Mouse (Mus musculus) induced T-regulatory cell, adult 2 months (primary cell): ENCODE results near the gene Tpm4.
"Not testable (repeated sequence)": the region's sequence is repeated elsewhere in the genome, so short reads cannot be mapped to it uniquely, and the experiment has no call there.

ENCODE experiments used
- DNase-seq: peaks from one replicate; pipeline ENCODE4 v3.0.0-alpha.2; 2012; ENCODE audit warnings: low read depth

Gene Tpm4

GRCm38 (mm10) chr8:72134756-72135445 lies at the start of gene Tpm4:
Gene Tpm4 (plus strand): TSS chr8:72134975.
- DNase-seq = peak; percentile 87

DNA sequence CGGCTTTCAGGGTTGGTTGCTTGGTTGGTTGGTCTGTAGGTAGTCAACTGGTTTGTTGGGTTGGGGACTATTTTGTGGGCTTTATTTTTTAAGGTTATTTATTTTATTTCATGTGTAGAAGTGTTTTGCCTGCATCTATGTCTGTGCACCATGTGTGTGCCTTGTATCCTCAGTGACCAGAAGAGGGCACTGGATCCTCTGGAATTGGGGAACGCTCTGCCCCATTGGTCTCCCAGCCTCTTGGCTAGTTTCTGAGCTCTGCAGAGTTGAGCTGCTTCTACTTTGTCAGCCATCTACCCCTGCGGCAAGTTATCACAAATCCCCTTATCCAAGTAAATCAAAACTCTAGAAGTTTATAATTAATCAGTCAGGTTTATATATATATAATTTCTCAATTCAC lies 47.2 kb upstream of the Tpm4 start:
- DNase-seq = peak; percentile 25

DNA sequence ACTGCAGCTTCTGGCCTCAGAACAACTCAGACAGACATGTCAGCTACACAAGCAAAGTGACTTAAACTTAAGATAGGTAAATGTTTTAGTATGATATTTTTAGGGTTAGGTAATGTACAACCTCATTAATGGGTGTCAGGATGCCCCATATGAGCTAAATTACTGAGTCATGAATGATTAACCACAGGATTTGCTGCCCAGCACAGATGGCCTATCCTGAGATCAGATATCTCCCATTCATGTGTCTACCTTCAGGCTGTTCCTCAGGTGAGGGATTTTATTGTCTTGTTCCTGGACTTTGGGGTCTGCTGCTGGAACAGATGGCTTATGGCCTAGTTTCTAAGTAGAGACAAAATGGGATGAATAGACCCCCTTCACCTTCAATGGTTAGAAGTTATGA lies 38.1 kb upstream of the Tpm4 start:
- not testable (repeated sequence) for DNase-seq

GRCm38 (mm10) chr8:72099377-72100103 lies 35.2 kb upstream of the Tpm4 start:
- DNase-seq = not testable (repeated sequence)

DNA sequence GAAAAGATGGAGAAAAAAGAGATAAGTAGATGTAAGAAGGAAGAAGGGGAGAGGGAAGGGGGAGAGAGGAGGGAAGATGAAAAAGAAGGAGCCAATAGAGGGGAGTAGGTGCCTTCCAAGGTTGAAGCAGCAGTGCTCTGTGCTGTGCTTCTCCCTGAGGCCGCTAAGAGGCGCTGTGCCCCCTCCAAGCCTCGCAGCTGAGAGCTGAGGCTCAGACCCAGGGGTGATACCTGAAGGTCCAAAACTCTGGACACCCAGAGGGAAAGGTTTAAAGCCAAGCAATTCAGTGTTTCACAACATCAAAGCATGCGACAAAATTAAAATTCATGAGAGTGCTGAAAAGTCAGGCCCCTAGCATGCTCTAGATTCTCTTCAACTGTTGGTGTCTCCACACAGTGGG lies 29.6 kb upstream of the Tpm4 start:
- peak; percentile 33 for DNase-seq

- DNase-seq = no peak
Measured at GRCm38 (mm10) chr8:72106740-72107139, 28.0 kb upstream of the Tpm4 start, which contains the start of gene Olfr374. Gene Olfr374 (plus strand): TSS chr8:72107040.

- no peak for DNase-seq
Measured at GRCm38 (mm10) chr8:72110876-72111275, 23.9 kb upstream of the Tpm4 start.

DNA sequence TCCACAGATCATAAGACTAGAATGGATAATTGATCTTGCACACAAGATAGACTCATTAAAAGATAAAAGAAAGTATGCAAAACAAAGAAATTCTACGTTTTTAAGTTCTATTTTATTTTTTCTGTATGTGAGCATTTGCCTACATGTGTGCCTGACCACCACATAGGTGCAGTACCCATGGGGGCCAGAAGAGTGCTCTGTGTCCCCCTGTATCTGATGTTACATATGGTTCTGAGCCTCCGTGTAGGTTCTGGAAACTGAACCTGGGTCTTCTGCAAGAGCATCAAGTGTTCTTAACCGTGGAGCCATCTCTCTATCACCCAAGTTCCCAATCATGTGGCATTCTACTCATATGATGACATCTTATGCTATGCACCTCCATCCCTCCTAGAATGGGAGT lies 22.3 kb upstream of the Tpm4 start:
- DNase-seq = peak; percentile 32

DNA sequence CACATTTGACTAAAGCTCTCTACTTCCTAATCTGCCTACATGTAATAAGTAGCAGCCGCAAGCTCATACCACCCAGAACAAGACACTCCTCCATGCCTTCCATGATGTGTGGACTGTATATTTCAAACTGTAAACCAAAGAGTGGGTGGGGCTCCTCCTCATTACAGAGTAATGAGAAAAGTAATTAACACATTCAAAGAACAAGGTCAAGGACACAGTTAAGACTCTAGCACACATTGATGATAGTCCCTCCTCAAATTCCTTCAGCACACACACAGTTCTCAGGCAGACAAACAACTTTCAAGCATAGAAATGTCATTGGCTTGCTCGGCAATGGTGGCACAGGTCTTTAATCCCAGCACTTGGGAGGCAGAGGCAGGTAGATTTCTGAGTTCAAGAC lies 19.6 kb upstream of the Tpm4 start:
- DNase-seq = no peak

- DNase-seq = peak; percentile 57
Measured at GRCm38 (mm10) chr8:72118616-72119015, 16.2 kb upstream of the Tpm4 start.

DNA sequence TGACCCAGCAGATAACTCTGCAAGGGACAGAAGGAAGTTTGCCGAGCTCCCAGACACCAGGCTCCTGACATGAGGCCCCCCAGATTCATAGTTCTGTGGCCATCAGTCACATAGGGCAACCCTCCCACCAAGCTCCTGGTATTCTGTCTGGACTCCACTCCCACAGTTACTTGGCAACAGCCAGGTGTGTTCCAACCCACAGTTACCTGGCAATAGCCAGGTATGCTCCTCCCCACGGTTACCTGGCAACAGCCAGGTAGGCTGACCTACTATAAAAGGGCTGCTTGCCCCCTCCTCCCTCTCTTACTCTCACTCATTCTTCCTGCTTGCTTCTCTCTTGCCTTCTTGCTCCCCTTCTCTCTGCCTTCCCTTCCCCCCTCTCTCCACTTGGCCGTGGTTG lies 13.3 kb upstream of the Tpm4 start:
- not testable (repeated sequence) for DNase-seq

- no peak for DNase-seq
Measured at GRCm38 (mm10) chr8:72121997-72122396, 12.8 kb upstream of the Tpm4 start.

DNA sequence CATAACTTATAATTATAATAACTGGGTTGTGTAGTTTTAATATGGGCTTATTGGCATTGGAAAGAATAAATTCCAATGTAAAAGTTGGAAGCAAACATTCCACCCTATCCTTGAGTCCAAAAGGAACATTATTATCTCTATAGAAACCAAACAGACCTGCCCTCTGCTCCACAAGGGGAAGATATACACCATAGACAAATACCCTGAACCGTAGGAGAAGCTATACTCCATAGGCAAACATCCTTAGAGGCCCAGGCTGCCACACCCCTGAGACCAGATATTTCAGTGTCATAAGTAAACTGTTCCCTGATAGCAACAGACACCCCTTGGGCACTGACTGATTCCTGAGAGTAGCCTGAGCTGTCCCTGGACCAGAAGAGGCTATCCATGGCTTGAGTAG lies 6.9 kb upstream of the Tpm4 start:
- DNase-seq = no peak

DNA sequence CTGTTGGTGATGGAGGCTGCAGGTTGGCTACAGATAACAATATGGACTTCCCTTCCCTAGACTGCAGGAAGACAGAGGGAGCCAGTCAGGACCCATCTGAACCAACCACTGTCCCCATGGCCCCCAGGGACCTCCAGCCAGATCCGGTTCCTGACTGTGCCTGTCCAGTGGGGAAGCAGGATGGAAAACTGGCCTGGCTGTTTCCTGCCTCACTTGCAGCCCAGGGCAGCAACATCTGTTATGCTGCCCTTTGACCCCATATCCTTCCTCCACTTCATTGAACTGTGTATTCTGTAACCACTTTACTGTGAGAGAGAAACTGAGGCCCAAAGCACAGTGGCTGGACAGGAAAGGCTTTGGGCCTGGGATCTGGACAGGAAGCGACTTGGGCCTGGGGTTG lies 3.5 kb upstream of the Tpm4 start:
- no peak for DNase-seq

DNA sequence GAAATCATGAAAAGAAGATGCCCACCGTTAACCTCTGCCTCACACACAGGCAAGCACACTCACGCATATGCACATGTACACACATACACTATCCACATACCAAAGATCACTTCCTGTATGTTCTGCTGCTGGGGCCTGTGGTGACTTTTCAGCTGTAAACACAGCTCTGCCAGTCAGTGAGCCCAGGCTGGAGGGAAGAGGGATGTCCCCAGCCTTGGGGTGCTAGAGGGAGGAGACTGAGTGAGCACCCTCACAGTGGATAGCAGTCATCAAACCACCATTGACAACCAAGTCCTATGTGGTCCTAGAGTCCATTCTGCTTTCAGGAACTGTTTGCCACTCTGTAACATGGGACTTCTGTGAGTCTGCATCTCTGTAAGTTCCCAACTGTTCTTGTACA lies 2.9 kb upstream of the Tpm4 start:
- DNase-seq = peak; percentile 72

DNA sequence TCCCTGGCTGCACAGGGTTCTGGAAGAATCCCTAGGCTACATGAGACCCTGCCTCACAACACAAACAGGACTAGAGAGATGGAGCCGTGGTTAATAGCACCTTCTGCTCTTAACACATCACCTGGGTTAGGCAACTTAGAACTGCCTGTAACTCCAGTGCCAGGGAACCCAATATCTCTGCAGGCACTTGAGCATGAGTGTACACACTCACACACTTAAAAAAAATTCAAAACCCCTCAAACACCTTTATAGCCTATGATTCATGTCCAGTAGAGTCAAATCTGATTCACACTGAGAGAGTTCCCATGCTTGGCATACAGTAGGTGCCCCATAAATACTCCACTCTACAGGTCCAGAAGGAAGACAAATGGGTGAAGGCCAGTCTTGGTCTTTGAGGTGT lies 2.4 kb upstream of the Tpm4 start:
- DNase-seq = no peak

DNA sequence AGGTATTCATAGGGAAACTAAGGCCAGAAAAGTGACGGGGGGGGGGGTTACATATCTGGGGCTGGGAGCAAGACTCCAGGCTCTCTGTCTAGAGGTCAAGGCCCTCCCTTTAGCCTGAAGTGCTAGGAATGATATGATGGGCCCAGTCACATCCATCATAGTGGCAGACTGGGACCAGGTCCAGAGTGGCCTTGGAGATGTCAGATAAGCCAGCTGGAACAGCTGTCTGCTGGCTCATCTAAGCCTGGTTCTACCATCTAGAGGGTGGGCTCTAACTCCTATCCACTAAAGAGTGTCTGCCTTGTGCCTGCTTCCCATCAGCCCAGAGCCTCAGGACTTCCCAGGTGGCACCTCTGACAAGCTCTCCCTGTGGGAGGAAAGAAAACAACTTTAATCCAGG lies 1.9 kb upstream of the Tpm4 start:
- no peak for DNase-seq

GRCm38 (mm10) chr8:72133507-72133906 lies 1.3 kb upstream of the Tpm4 start:
- DNase-seq = peak; percentile 33

DNA sequence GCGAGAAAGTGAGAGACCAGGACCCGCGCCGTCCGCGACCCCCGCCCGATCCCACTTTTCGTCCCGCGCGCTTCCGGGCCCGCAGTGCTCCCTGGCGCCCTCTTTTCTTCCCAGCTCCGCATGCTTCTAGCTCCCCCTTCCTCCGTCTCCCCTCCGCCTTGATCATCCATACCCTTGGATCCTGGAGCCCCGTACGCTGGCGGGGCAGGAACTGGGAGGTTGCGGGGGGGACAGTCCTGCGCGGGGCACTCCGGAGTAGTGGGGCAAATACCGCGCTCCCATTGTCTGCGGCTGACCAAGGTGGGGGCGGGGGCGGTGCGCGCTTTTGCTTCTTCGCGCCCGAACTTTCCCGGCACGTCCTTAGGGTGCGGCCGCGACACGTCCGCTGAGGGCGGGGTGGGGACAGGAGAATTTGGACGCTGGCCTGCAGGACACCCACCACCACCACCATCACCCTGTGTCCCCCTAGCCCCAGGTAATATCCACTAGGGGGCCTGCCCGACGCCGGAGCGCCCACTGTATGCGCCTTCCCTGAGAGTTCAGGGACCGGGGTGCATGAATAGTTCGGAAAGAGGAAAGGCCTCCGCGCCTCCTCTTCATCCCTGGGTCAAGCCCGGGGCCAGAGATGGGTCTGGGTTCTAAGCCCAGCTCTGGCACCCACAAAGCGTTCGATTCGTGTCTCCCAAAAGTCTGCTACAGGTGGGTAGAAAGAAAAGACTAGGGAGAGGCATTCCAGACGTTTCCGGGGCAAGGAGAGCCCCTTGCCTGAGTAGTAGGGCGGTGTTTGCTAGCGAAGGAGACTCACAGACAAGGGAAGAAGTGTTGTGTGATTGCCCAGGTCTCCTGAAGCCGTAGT lies 899 bp downstream of the Tpm4 start:
- DNase-seq = peak; percentile 74

DNA sequence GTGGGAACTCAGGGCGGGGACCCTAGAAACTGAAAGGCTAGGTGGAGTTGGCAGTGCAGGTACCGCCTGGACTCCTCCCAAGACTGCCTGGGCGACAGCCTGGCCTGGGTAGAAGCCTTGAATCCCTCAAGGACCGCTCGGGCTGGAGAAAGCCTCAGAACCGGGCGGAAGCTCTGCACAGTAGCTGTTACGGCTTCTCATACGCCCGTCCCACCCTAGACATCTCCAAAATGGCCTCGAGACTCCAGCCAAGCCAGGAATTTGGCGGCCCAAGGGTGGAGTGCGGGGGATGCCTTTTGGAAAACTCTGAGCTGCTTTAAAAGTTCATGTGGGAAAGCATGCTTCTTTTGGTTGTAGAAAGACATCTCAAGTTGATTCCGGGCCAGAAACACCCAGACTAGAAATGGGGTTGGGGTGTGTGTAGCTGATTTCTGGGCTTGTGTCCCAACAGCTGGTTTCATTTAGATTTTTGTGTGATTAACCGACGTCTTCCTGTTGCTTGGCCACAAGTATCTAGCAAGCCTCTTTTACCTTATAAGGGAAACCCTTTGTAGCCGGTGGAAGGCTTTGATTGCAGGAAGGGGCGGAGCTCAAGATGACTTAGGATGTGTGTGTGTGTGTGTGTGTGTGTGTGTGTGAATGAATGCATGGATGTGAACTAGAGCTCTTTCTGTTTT lies 1.7 kb downstream of the Tpm4 start:
- DNase-seq = peak; percentile 96

- DNase-seq = peak; percentile 40
Measured at GRCm38 (mm10) chr8:72137431-72137830, 2.7 kb downstream of the Tpm4 start.

DNA sequence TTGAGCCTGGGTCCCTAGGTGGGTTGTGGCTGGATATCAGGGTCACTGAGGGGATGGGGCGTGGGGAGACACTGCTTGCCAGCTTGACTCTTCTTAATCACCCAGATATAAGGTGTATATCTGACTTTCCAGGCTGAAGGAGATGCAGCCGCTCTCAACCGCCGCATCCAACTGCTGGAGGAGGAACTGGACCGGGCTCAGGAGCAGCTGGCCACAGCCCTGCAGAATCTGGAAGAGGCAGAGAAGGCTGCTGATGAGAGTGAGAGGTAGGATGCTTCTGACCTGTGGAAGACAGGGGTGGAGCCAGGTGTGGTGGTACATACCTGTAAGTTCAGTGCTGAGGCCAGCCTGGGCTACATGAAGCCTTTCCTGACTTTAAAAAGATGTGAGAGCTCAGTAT lies 3.7 kb downstream of the Tpm4 start:
- no peak for DNase-seq
